Mouse (Mus musculus): Measurements from ENCODE around the gene Lmo3.

Gene Lmo3

GRCm38 (mm10) chr6:138422671-138423321 lies 159.0 kb downstream of the Lmo3 start:
- peak; percentile 77 for DNase-seq (ENCODE audit: low read depth, low spot score)

GRCm38 (mm10) chr6:138421931-138422531 lies 159.7 kb downstream of the Lmo3 start:
- peak; percentile 57 for DNase-seq (ENCODE audit: low read depth, low spot score)

- DNase-seq (ENCODE audit: low read depth, low spot score), result peak; percentile 54
Observed at GRCm38 (mm10) chr6:138421191-138421613, 160.6 kb downstream of the Lmo3 start.

GRCm38 (mm10) chr6:138420536-138420891 lies 161.3 kb downstream of the Lmo3 start:
- DNase-seq (ENCODE audit: low read depth, low spot score), result peak; percentile 77

GRCm38 (mm10) chr6:138419871-138420535 lies 161.8 kb downstream of the Lmo3 start:
- no peak for DNase-seq (ENCODE audit: low read depth, low spot score)

- peak; percentile 38 for DNase-seq (ENCODE audit: low read depth, low spot score)
Observed at GRCm38 (mm10) chr6:138412075-138412474, 169.7 kb downstream of the Lmo3 start.

GRCm38 (mm10) chr6:138402031-138402430 lies 179.7 kb downstream of the Lmo3 start:
- DNase-seq (ENCODE audit: low read depth, low spot score), result peak; percentile 52

- no peak for DNase-seq (ENCODE audit: low read depth, low spot score)
Observed at GRCm38 (mm10) chr6:138398836-138399235, 182.9 kb downstream of the Lmo3 start.

- peak; percentile 19 for DNase-seq (ENCODE audit: low read depth, low spot score)
Observed at GRCm38 (mm10) chr6:138391085-138391484, 190.7 kb downstream of the Lmo3 start.

GRCm38 (mm10) chr6:138388168-138388936 lies 193.4 kb downstream of the Lmo3 start:
- no peak for DNase-seq (ENCODE audit: low read depth, low spot score)

GRCm38 (mm10) chr6:138383208-138383607 lies 198.6 kb downstream of the Lmo3 start:
- DNase-seq (ENCODE audit: low read depth, low spot score), result no peak

- DNase-seq (ENCODE audit: low read depth, low spot score), result no peak
Observed at GRCm38 (mm10) chr6:138371176-138371575, 210.6 kb downstream of the Lmo3 start.

GRCm38 (mm10) chr6:138364111-138364510 lies 217.7 kb downstream of the Lmo3 start:
- no peak for DNase-seq (ENCODE audit: low read depth, low spot score)

- DNase-seq (ENCODE audit: low read depth, low spot score), result peak; percentile 66
Observed at GRCm38 (mm10) chr6:138350587-138351345, 231.0 kb downstream of the Lmo3 start.

GRCm38 (mm10) chr6:138346558-138346957 lies 235.2 kb downstream of the Lmo3 start:
- DNase-seq (ENCODE audit: low read depth, low spot score), result no peak

GRCm38 (mm10) chr6:138335858-138336257 lies 245.9 kb downstream of the Lmo3 start:
- peak; percentile 67 for DNase-seq (ENCODE audit: low read depth, low spot score)

GRCm38 (mm10) chr6:138333991-138334390 lies 247.8 kb downstream of the Lmo3 start:
- DNase-seq (ENCODE audit: low read depth, low spot score), result peak; percentile 9

GRCm38 (mm10) chr6:138325744-138326400 lies 255.9 kb downstream of the Lmo3 start:
- no peak for DNase-seq (ENCODE audit: low read depth, low spot score)

GRCm38 (mm10) chr6:138325145-138325544 lies 256.6 kb downstream of the Lmo3 start:
- DNase-seq (ENCODE audit: low read depth, low spot score), result no peak

- no peak for DNase-seq (ENCODE audit: low read depth, low spot score)
Observed at GRCm38 (mm10) chr6:138323325-138323724, 258.4 kb downstream of the Lmo3 start.

Measured in brain, adult 2 months (tissue).